Mouse (Mus musculus) CH12.LX (cell line): Measurements from ENCODE around the gene Rai14. TPM values are rescaled to one million over a fixed set of nuclear protein-coding genes. Genes with fewer than 3 reads are reported as not detected.

Experiments
- DNase-seq: peaks from one replicate; pipeline ENCODE4 v3.0.0-alpha.2; 2013; ENCODE audit errors: extremely low read depth
- H3K27ac ChIP-seq: 2 replicates; pipeline ENCODE4 v1.5.1; 2012; ENCODE audit warnings: low read depth, mild to moderate bottlenecking, control low read depth, moderate library complexity; ENCODE audit not compliant: insufficient read depth
- H3K27me3 ChIP-seq: replicated peaks from 2 replicates; pipeline ENCODE3; 2012; ENCODE audit warnings: inconsistent platforms
- H3K36me3 ChIP-seq, 2 experiments: replicated peaks in 1 of 2; 2 replicates each; pipeline versions ENCODE3 to v1.6.1; 2012; ENCODE audit warnings: inconsistent platforms in 1 of 2, low read length in 1 of 2, mild to moderate bottlenecking in 1 of 2, mixed read lengths in 1 of 2, moderate library complexity in 1 of 2; ENCODE audit not compliant: control insufficient read depth in 1 of 2, insufficient read depth in 1 of 2
- H3K4me1 ChIP-seq, 2 experiments: 2 replicates each; pipeline ENCODE4 v1.6.1; 2012; ENCODE audit warnings: inconsistent platforms in 1 of 2, moderate library complexity in 1 of 2; ENCODE audit not compliant: insufficient read depth in 2 of 2, control insufficient read depth in 1 of 2
- H3K4me2 ChIP-seq: 2 replicates; pipeline ENCODE4 v1.6.1; 2012; ENCODE audit warnings: low read depth, mild to moderate bottlenecking, control low read depth; ENCODE audit not compliant: poor library complexity, insufficient read depth, severe bottlenecking
- H3K4me3 ChIP-seq, 3 experiments: fragments of 150-350 bp in 1 of 3; sonication (generic) in 1 of 3; replicated peaks in 1 of 3; 2 replicates each; pipeline versions ENCODE3 to v1.5.1; 2011 to 2012; ENCODE audit warnings: low read depth in 2 of 3, low read length in 2 of 3, mild to moderate bottlenecking in 2 of 3, moderate library complexity in 2 of 3, control low read depth in 1 of 3, improper control_type of control experiment in 1 of 3, inconsistent platforms in 1 of 3, mixed read lengths in 1 of 3; ENCODE audit not compliant: poor library complexity in 1 of 3
- H3K79me2 ChIP-seq: replicated peaks from 2 replicates; pipeline ENCODE4 v1.6.1; 2012; ENCODE audit warnings: mild to moderate bottlenecking, moderate library complexity; ENCODE audit not compliant: control insufficient read depth, poor library complexity, insufficient read depth, severe bottlenecking; ENCODE audit errors: extremely low read depth
- H3K9ac ChIP-seq: 2 replicates; pipeline ENCODE4 v1.6.1; 2012; ENCODE audit warnings: low read depth, mild to moderate bottlenecking, control low read depth, moderate library complexity; ENCODE audit not compliant: insufficient read depth
- H3K9me3 ChIP-seq: replicated peaks from 2 replicates; pipeline ENCODE3; 2012; ENCODE audit warnings: low read length, inconsistent platforms, mixed read lengths
- BHLHE40 ChIP-seq: IDR thresholded peaks from 2 replicates; pipeline ENCODE4 v1.6.1; 2011; ENCODE audit warnings: mild to moderate bottlenecking, low read depth, low read length, improper control_type of control experiment
- CHD2 ChIP-seq: IDR thresholded peaks from 2 replicates; pipeline ENCODE4 v1.6.1; 2011; ENCODE audit warnings: low read length, improper control_type of control experiment
- CTCF ChIP-seq, 2 experiments: IDR thresholded peaks in 1 of 2; conservative IDR thresholded peaks in 1 of 2; 2 replicates each; pipeline ENCODE4 v1.5.1; 2011 to 2012; ENCODE audit warnings: low read depth in 2 of 2, low read length in 2 of 2, improper control_type of control experiment in 1 of 2, inconsistent platforms in 1 of 2, mild to moderate bottlenecking in 1 of 2, moderate library complexity in 1 of 2
- ELF1 ChIP-seq: IDR thresholded peaks from 2 replicates; pipeline ENCODE4 v1.6.1; 2014; ENCODE audit warnings: low read depth, mild to moderate bottlenecking, inconsistent platforms, low read length, improper control_type of control experiment
- ETS1 ChIP-seq: conservative IDR thresholded peaks from 2 replicates; pipeline ENCODE4 v1.6.1; 2012; ENCODE audit warnings: low read depth, mild to moderate bottlenecking, inconsistent platforms, low read length, improper control_type of control experiment, moderate library complexity
- GABPA ChIP-seq: IDR thresholded peaks from 2 replicates; pipeline ENCODE4 v1.6.1; 2012; ENCODE audit warnings: low read depth, low read length, improper control_type of control experiment, inconsistent platforms; ENCODE audit not compliant: insufficient replicate concordance
- HCFC1 ChIP-seq: IDR thresholded peaks from 2 replicates; pipeline ENCODE4 v1.6.1; 2012; ENCODE audit warnings: low read depth, mild to moderate bottlenecking, inconsistent platforms, low read length, improper control_type of control experiment
- JUN ChIP-seq: IDR thresholded peaks from 2 replicates; pipeline ENCODE4 v1.6.1; 2011; ENCODE audit warnings: low read depth, mild to moderate bottlenecking, low read length, improper control_type of control experiment, moderate library complexity; ENCODE audit not compliant: insufficient read depth
- KAT2A ChIP-seq: IDR thresholded peaks from 2 replicates; pipeline ENCODE4 v1.6.1; 2012; ENCODE audit warnings: low read length, improper control_type of control experiment, inconsistent platforms; ENCODE audit not compliant: insufficient replicate concordance
- MAFK ChIP-seq: IDR thresholded peaks from 2 replicates; pipeline ENCODE4 v1.6.1; 2011; ENCODE audit warnings: low read length, improper control_type of control experiment; ENCODE audit not compliant: insufficient replicate concordance
- MAZ ChIP-seq: IDR thresholded peaks from 2 replicates; pipeline ENCODE4 v1.6.1; 2012; ENCODE audit warnings: low read depth, mild to moderate bottlenecking, inconsistent platforms, low read length, improper control_type of control experiment, moderate library complexity
- MYC ChIP-seq: IDR thresholded peaks from 2 replicates; pipeline ENCODE4 v1.6.1; 2011; ENCODE audit warnings: low read depth, mild to moderate bottlenecking, improper control_type of control experiment, low read length
- NELFE ChIP-seq: IDR thresholded peaks from 2 replicates; pipeline ENCODE4 v1.6.1; 2011; ENCODE audit warnings: low read depth, low read length, improper control_type of control experiment
- POLR2A ChIP-seq: IDR thresholded peaks from 2 replicates; pipeline ENCODE4 v1.6.1; 2011; ENCODE audit warnings: low read depth, mild to moderate bottlenecking, improper control_type of control experiment, low read length
- RAD21 ChIP-seq: IDR thresholded peaks from 2 replicates; pipeline ENCODE4 v1.6.1; 2011; ENCODE audit warnings: low read depth, mild to moderate bottlenecking, low read length, improper control_type of control experiment, moderate library complexity
- RCOR1 ChIP-seq: conservative IDR thresholded peaks from 2 replicates; pipeline ENCODE4 v1.6.1; 2012; ENCODE audit warnings: low read depth, mild to moderate bottlenecking, inconsistent platforms, low read length, improper control_type of control experiment
- SIN3A ChIP-seq: IDR thresholded peaks from 2 replicates; pipeline ENCODE4 v1.6.1; 2012; ENCODE audit warnings: low read length, improper control_type of control experiment, inconsistent platforms
- ZC3H11A ChIP-seq: IDR thresholded peaks from 2 replicates; pipeline ENCODE4 v1.6.1; 2012; ENCODE audit warnings: low read depth, mild to moderate bottlenecking, inconsistent platforms, low read length, improper control_type of control experiment
- ZNF384 ChIP-seq: IDR thresholded peaks from 2 replicates; pipeline ENCODE4 v1.6.1; 2012; ENCODE audit warnings: low read depth, low read length, improper control_type of control experiment, inconsistent platforms
- dilution Hi-C: fragments of 300-500 bp; cut with MboI; formaldehyde crosslinking; loops from 2 replicates; pipeline ENCODE4 v1.14.3; 2020; ENCODE audit warnings: low sequenced_read_pairs; ENCODE audit not compliant: extremely low pct_unique_long_range_greater_than_20kb, extremely low pct_ligation_motif_present
- in situ Hi-C: fragments of 300-500 bp; cut with MboI; formaldehyde crosslinking; loops from 3 replicates; pipeline ENCODE4 v1.14.3; 2019; ENCODE audit warnings: low sequenced_read_pairs, low pct_ligation_motif_present, low pct_unique_long_range_greater_than_20kb, mixed read lengths
- polyA plus RNA-seq: library from polyadenylated mRNA; unstranded; fragments of >175 nt; gene quantifications from 2 replicates; pipeline ENCODE4 v1.2.1, GENCODE M21; 2012; ENCODE audit warnings: low read depth; ENCODE audit not compliant: insufficient read length
- total RNA-seq, 2 experiments: library from RNA; depleted of rRNA; stranded (reverse); fragments of 300-350 nt in 1 of 2; fragments of >200 nt in 1 of 2; gene quantifications; 2 replicates each; pipeline ENCODE4 v1.2.3; 2012 to 2014

Gene Rai14
- total and polyA plus RNA-seq, 3 experiments, result 7.5 to 14.1 (median 9.6) TPM

- in situ Hi-C loops, result no loop called here
- no peaks in the 10 kb centered on the region for H3K79me2 ChIP-seq
- H3K27me3 ChIP-seq, result no peaks in the 10 kb centered on the region
- no peak overlapping the region for H3K4me2 ChIP-seq
- H3K27ac ChIP-seq, result no peak overlapping the region
- no peak for DNase-seq
- peaks cover 0 to 5% of the 10 kb centered on the region in 2 experiments; a peak in 2 of 4 replicates for H3K4me1 ChIP-seq
- no peak overlapping the region for H3K4me3 ChIP-seq
- dilution Hi-C loops, result no loop called here
- H3K9ac ChIP-seq, result no peak overlapping the region
- H3K9me3 ChIP-seq, result no peaks in the 10 kb centered on the region
- TF ChIP-seq ELF1, result no peak
- H3K36me3 ChIP-seq, result peaks cover 0 to 34% of the 10 kb centered on the region in 2 experiments
Measured at GRCm38 (mm10) chr15:10631541-10631940, 82.9 kb downstream of the Rai14 start.

- in situ Hi-C loops, result no loop called here
- no peak for DNase-seq
- H3K27ac ChIP-seq, result no peak overlapping the region
- TF ChIP-seq ZNF384 (no peak), MAZ (no peak), NELFE (no peak), ZC3H11A (no peak), SIN3A (no peak)
- H3K4me2 ChIP-seq, result no peak overlapping the region
- H3K4me1 ChIP-seq, result peaks cover 0 to 16% of the 10 kb centered on the region in 2 experiments; a peak in 2 of 4 replicates
- H3K4me3 ChIP-seq, result no peak overlapping the region
- peaks cover 0 to 33% of the 10 kb centered on the region in 2 experiments for H3K36me3 ChIP-seq
- dilution Hi-C loops, result no loop called here
- H3K79me2 ChIP-seq, result no peaks in the 10 kb centered on the region
- H3K27me3 ChIP-seq, result no peaks in the 10 kb centered on the region
- no peaks in the 10 kb centered on the region for H3K9me3 ChIP-seq
- no peak overlapping the region for H3K9ac ChIP-seq
Measured at GRCm38 (mm10) chr15:10628980-10629346, 85.5 kb downstream of the Rai14 start.

- no peak overlapping the region for H3K27ac ChIP-seq
- peaks cover 0 to 16% of the 10 kb centered on the region in 2 experiments; a peak in 2 of 4 replicates for H3K4me1 ChIP-seq
- no peaks in the 10 kb centered on the region for H3K9me3 ChIP-seq
- no peaks in the 10 kb centered on the region for H3K79me2 ChIP-seq
- H3K27me3 ChIP-seq, result no peaks in the 10 kb centered on the region
- no peak overlapping the region for H3K4me3 ChIP-seq
- TF ChIP-seq CTCF (conservative IDR thresholded peaks at IDR 0.05 in 1 of 2, IDR thresholded peaks at IDR 0.05 in 1 of 2; ENCODE audit: low read depth in 2 of 2, low read length in 2 of 2), result no peak
- no peak for TF ChIP-seq MYC
- no peak for TF ChIP-seq MAFK
- TF ChIP-seq KAT2A, result no peak
- no peak for TF ChIP-seq GABPA
- no peak for TF ChIP-seq RAD21
- no peak for TF ChIP-seq NELFE
- TF ChIP-seq JUN, result no peak
- TF ChIP-seq ETS1, result no peak
- TF ChIP-seq POLR2A, result no peak
- TF ChIP-seq MAZ, result no peak
- TF ChIP-seq CHD2, result no peak
- no peak for TF ChIP-seq RCOR1
- TF ChIP-seq BHLHE40, result no peak
- TF ChIP-seq SIN3A, result no peak
- no peak for TF ChIP-seq HCFC1
- no peak overlapping the region for H3K4me2 ChIP-seq
- H3K9ac ChIP-seq, result no peak overlapping the region
- no peak for DNase-seq
- in situ Hi-C loops, result no loop called here
- dilution Hi-C loops, result no loop called here
- peaks cover 0 to 37% of the 10 kb centered on the region in 2 experiments for H3K36me3 ChIP-seq
Measured at GRCm38 (mm10) chr15:10628131-10628979, 86.1 kb downstream of the Rai14 start.
